Mouse (Mus musculus) CH12.LX (cell line): ENCODE results near the gene Myo16. TPM values are rescaled to one million over a fixed set of nuclear protein-coding genes. Genes with fewer than 3 reads are reported as not detected.

ENCODE experiments used
- DNase-seq: peaks from one replicate; pipeline ENCODE4 v3.0.0-alpha.2; 2013; ENCODE audit errors: extremely low read depth
- H3K27ac ChIP-seq: 2 replicates; pipeline ENCODE4 v1.5.1; 2012; ENCODE audit warnings: low read depth, mild to moderate bottlenecking, control low read depth, moderate library complexity; ENCODE audit not compliant: insufficient read depth
- H3K27me3 ChIP-seq: replicated peaks from 2 replicates; pipeline ENCODE3; 2012; ENCODE audit warnings: inconsistent platforms
- H3K36me3 ChIP-seq, 2 experiments: replicated peaks in 1 of 2; 2 replicates each; pipeline versions ENCODE3 to v1.6.1; 2012; ENCODE audit warnings: inconsistent platforms in 1 of 2, low read length in 1 of 2, mild to moderate bottlenecking in 1 of 2, mixed read lengths in 1 of 2, moderate library complexity in 1 of 2; ENCODE audit not compliant: control insufficient read depth in 1 of 2, insufficient read depth in 1 of 2
- H3K4me1 ChIP-seq, 2 experiments: 2 replicates each; pipeline ENCODE4 v1.6.1; 2012; ENCODE audit warnings: inconsistent platforms in 1 of 2, moderate library complexity in 1 of 2; ENCODE audit not compliant: insufficient read depth in 2 of 2, control insufficient read depth in 1 of 2
- H3K4me2 ChIP-seq: 2 replicates; pipeline ENCODE4 v1.6.1; 2012; ENCODE audit warnings: low read depth, mild to moderate bottlenecking, control low read depth; ENCODE audit not compliant: poor library complexity, insufficient read depth, severe bottlenecking
- H3K4me3 ChIP-seq, 3 experiments: fragments of 150-350 bp in 1 of 3; sonication (generic) in 1 of 3; replicated peaks in 1 of 3; 2 replicates each; pipeline versions ENCODE3 to v1.5.1; 2011 to 2012; ENCODE audit warnings: low read depth in 2 of 3, low read length in 2 of 3, mild to moderate bottlenecking in 2 of 3, moderate library complexity in 2 of 3, control low read depth in 1 of 3, improper control_type of control experiment in 1 of 3, inconsistent platforms in 1 of 3, mixed read lengths in 1 of 3; ENCODE audit not compliant: poor library complexity in 1 of 3
- H3K79me2 ChIP-seq: replicated peaks from 2 replicates; pipeline ENCODE4 v1.6.1; 2012; ENCODE audit warnings: mild to moderate bottlenecking, moderate library complexity; ENCODE audit not compliant: control insufficient read depth, poor library complexity, insufficient read depth, severe bottlenecking; ENCODE audit errors: extremely low read depth
- H3K9ac ChIP-seq: 2 replicates; pipeline ENCODE4 v1.6.1; 2012; ENCODE audit warnings: low read depth, mild to moderate bottlenecking, control low read depth, moderate library complexity; ENCODE audit not compliant: insufficient read depth
- H3K9me3 ChIP-seq: replicated peaks from 2 replicates; pipeline ENCODE3; 2012; ENCODE audit warnings: low read length, inconsistent platforms, mixed read lengths
- BHLHE40 ChIP-seq: IDR thresholded peaks from 2 replicates; pipeline ENCODE4 v1.6.1; 2011; ENCODE audit warnings: mild to moderate bottlenecking, low read depth, low read length, improper control_type of control experiment
- CHD1 ChIP-seq: IDR thresholded peaks from 2 replicates; pipeline ENCODE4 v1.6.1; 2012; ENCODE audit warnings: low read depth, low read length, improper control_type of control experiment, inconsistent platforms
- E2F4 ChIP-seq: IDR thresholded peaks from 2 replicates; pipeline ENCODE4 v1.6.1; 2011; ENCODE audit warnings: low read depth, low read length, improper control_type of control experiment; ENCODE audit not compliant: insufficient replicate concordance
- ELF1 ChIP-seq: IDR thresholded peaks from 2 replicates; pipeline ENCODE4 v1.6.1; 2014; ENCODE audit warnings: low read depth, mild to moderate bottlenecking, inconsistent platforms, low read length, improper control_type of control experiment
- EP300 ChIP-seq: IDR thresholded peaks from 2 replicates; pipeline ENCODE4 v1.6.1; 2011; ENCODE audit warnings: low read length, improper control_type of control experiment
- JUN ChIP-seq: IDR thresholded peaks from 2 replicates; pipeline ENCODE4 v1.6.1; 2011; ENCODE audit warnings: low read depth, mild to moderate bottlenecking, low read length, improper control_type of control experiment, moderate library complexity; ENCODE audit not compliant: insufficient read depth
- MAFK ChIP-seq: IDR thresholded peaks from 2 replicates; pipeline ENCODE4 v1.6.1; 2011; ENCODE audit warnings: low read length, improper control_type of control experiment; ENCODE audit not compliant: insufficient replicate concordance
- MAZ ChIP-seq: IDR thresholded peaks from 2 replicates; pipeline ENCODE4 v1.6.1; 2012; ENCODE audit warnings: low read depth, mild to moderate bottlenecking, inconsistent platforms, low read length, improper control_type of control experiment, moderate library complexity
- MEF2A ChIP-seq: IDR thresholded peaks from 2 replicates; pipeline ENCODE4 v1.6.1; 2014; ENCODE audit warnings: low read depth, mild to moderate bottlenecking, inconsistent platforms, low read length, improper control_type of control experiment, borderline replicate concordance
- MYC ChIP-seq: IDR thresholded peaks from 2 replicates; pipeline ENCODE4 v1.6.1; 2011; ENCODE audit warnings: low read depth, mild to moderate bottlenecking, improper control_type of control experiment, low read length
- NELFE ChIP-seq: IDR thresholded peaks from 2 replicates; pipeline ENCODE4 v1.6.1; 2011; ENCODE audit warnings: low read depth, low read length, improper control_type of control experiment
- PAX5 ChIP-seq: IDR thresholded peaks from 2 replicates; pipeline ENCODE4 v1.6.1; 2012; ENCODE audit warnings: low read length, inconsistent platforms, mixed read lengths
- POLR2A ChIP-seq: IDR thresholded peaks from 2 replicates; pipeline ENCODE4 v1.6.1; 2011; ENCODE audit warnings: low read depth, mild to moderate bottlenecking, improper control_type of control experiment, low read length
- POLR2AphosphoS2 ChIP-seq: IDR thresholded peaks from 2 replicates; pipeline ENCODE4 v1.6.1; 2011; ENCODE audit warnings: low read depth, low read length, improper control_type of control experiment
- SMC3 ChIP-seq: IDR thresholded peaks from 2 replicates; pipeline ENCODE4 v1.6.1; 2011; ENCODE audit warnings: low read depth, low read length, improper control_type of control experiment
- USF1 ChIP-seq: IDR thresholded peaks from 2 replicates; pipeline ENCODE4 v1.6.1; 2014; ENCODE audit warnings: low read depth, mild to moderate bottlenecking, inconsistent platforms, low read length, improper control_type of control experiment
- ZKSCAN1 ChIP-seq: IDR thresholded peaks from 2 replicates; pipeline ENCODE4 v1.6.1; 2012; ENCODE audit warnings: low read depth, inconsistent platforms, low read length, improper control_type of control experiment, borderline replicate concordance
- ZNF384 ChIP-seq: IDR thresholded peaks from 2 replicates; pipeline ENCODE4 v1.6.1; 2012; ENCODE audit warnings: low read depth, low read length, improper control_type of control experiment, inconsistent platforms
- dilution Hi-C: fragments of 300-500 bp; cut with MboI; formaldehyde crosslinking; loops from 2 replicates; pipeline ENCODE4 v1.14.3; 2020; ENCODE audit warnings: low sequenced_read_pairs; ENCODE audit not compliant: extremely low pct_unique_long_range_greater_than_20kb, extremely low pct_ligation_motif_present
- in situ Hi-C: fragments of 300-500 bp; cut with MboI; formaldehyde crosslinking; loops from 3 replicates; pipeline ENCODE4 v1.14.3; 2019; ENCODE audit warnings: low sequenced_read_pairs, low pct_ligation_motif_present, low pct_unique_long_range_greater_than_20kb, mixed read lengths
- polyA plus RNA-seq: library from polyadenylated mRNA; unstranded; fragments of >175 nt; gene quantifications from 2 replicates; pipeline ENCODE4 v1.2.1, GENCODE M21; 2012; ENCODE audit warnings: low read depth; ENCODE audit not compliant: insufficient read length
- total RNA-seq, 2 experiments: library from RNA; depleted of rRNA; stranded (reverse); fragments of 300-350 nt in 1 of 2; fragments of >200 nt in 1 of 2; gene quantifications; 2 replicates each; pipeline ENCODE4 v1.2.3; 2012 to 2014

The Myo16 gene
- total and polyA plus RNA-seq, 3 experiments = not detected

GRCm38 (mm10) chr8:10198164-10198563 lies 44.5 kb downstream of the Myo16 start:
- H3K27ac ChIP-seq = no peak overlapping the region
- no peaks in the 10 kb centered on the region for H3K27me3 ChIP-seq
- no peaks in the 10 kb centered on the region for H3K9me3 ChIP-seq
- DNase-seq = no peak
- no peak overlapping the region for H3K4me3 ChIP-seq
- dilution Hi-C loops = no loop called here
- no peaks in the 10 kb centered on the region for H3K36me3 ChIP-seq
- in situ Hi-C loops = no loop called here
- 0 out of 4 replicates have a peak, but pooled peaks cover 0 to 3% of the 10 kb centered on the region in 2 experiments for H3K4me1 ChIP-seq
- H3K9ac ChIP-seq = no peak overlapping the region
- H3K4me2 ChIP-seq = no peak overlapping the region
- TF ChIP-seq EP300 (no peak), CHD1 (no peak), JUN (no peak), POLR2A (no peak), ELF1 (no peak), E2F4 (no peak), MEF2A (no peak), NELFE (no peak), MAZ (no peak), MYC (no peak), ZKSCAN1 (no peak)
- no peaks in the 10 kb centered on the region for H3K79me2 ChIP-seq

GRCm38 (mm10) chr8:10199301-10199700 lies 45.6 kb downstream of the Myo16 start:
- Histone ChIP-seq H3K27me3 (no peaks in the 10 kb centered on the region), H3K27ac (no peak overlapping the region), H3K36me3 (no peaks in the 10 kb centered on the region), H3K4me3 (no peak overlapping the region), H3K79me2 (no peaks in the 10 kb centered on the region), H3K9ac (no peak overlapping the region), H3K4me1 (0 out of 4 replicates have a peak, but pooled peaks cover 0 to 3% of the 10 kb centered on the region in 2 experiments), H3K9me3 (no peaks in the 10 kb centered on the region), H3K4me2 (no peak overlapping the region)
- dilution Hi-C loops (no loop called here), in situ Hi-C loops (no loop called here)
- no peak for DNase-seq
- TF ChIP-seq PAX5 (no peak), ZNF384 (no peak), USF1 (no peak), ELF1 (no peak), SMC3 (no peak), BHLHE40 (no peak), MAFK (no peak), POLR2AphosphoS2 (no peak)
